Mouse (Mus musculus) limb, embryonic 14.5 days (tissue): Measurements from ENCODE around the gene Itih3. TPM values are rescaled to one million over a fixed set of nuclear protein-coding genes. Genes with fewer than 3 reads are reported as not detected.

ENCODE experiments used
- ATAC-seq: fragments of 200-750 bp; cut with Nextera tagmentation; 2 replicates; pipeline ENCODE4 v1.8.0; 2017; ENCODE audit warnings: low read depth, moderate number of reproducible peaks, moderate TSS enrichment; ENCODE audit not compliant: low FRiP score
- DNase-seq: peaks from one replicate; pipeline ENCODE4 v3.0.0-alpha.2; 2015; ENCODE audit warnings: low spot score
- H3K27ac ChIP-seq: fragments of 300-500 bp; sonication (generic); replicated peaks from 2 replicates; pipeline ENCODE4 v1.5.1; 2014; ENCODE audit warnings: low read depth, mild to moderate bottlenecking, low read length, moderate library complexity, mixed read lengths
- H3K27me3 ChIP-seq: fragments of 300-500 bp; sonication (generic); 2 replicates; pipeline ENCODE4 v1.6.1; 2014; ENCODE audit warnings: low read length, mixed read lengths; ENCODE audit not compliant: control insufficient read depth, insufficient read depth
- H3K36me3 ChIP-seq: fragments of 300-500 bp; sonication (generic); 2 replicates; pipeline ENCODE4 v1.6.1; 2014; ENCODE audit warnings: mild to moderate bottlenecking, low read length, moderate library complexity, mixed read lengths; ENCODE audit not compliant: control insufficient read depth, insufficient read depth
- H3K4me1 ChIP-seq: fragments of 300-500 bp; sonication (generic); 2 replicates; pipeline ENCODE4 v1.6.1; 2014; ENCODE audit warnings: antibody characterized with exemption, low read length, mixed read lengths; ENCODE audit not compliant: control insufficient read depth, insufficient read depth
- H3K4me2 ChIP-seq: fragments of 300-500 bp; sonication (generic); replicated peaks from 2 replicates; pipeline ENCODE4 v1.6.1; 2014; ENCODE audit warnings: low read depth, mild to moderate bottlenecking, low read length, moderate library complexity; ENCODE audit not compliant: severe bottlenecking
- H3K4me3 ChIP-seq: fragments of 300-500 bp; sonication (generic); replicated peaks from 2 replicates; pipeline ENCODE4 v1.5.1; 2014; ENCODE audit warnings: low read length
- H3K9ac ChIP-seq: fragments of 300-500 bp; sonication (generic); 2 replicates; pipeline ENCODE4 v1.6.1; 2014; ENCODE audit warnings: mild to moderate bottlenecking, low read depth, low read length, moderate library complexity; ENCODE audit not compliant: severe bottlenecking
- H3K9me3 ChIP-seq: fragments of 300-500 bp; sonication (generic); 2 replicates; pipeline ENCODE4 v1.6.1; 2016; ENCODE audit warnings: low read length; ENCODE audit not compliant: control insufficient read depth
- POLR2A ChIP-seq: fragments of 200-500 bp; IDR thresholded peaks from 2 replicates; pipeline ENCODE4 v1.8.0; 2012; ENCODE audit warnings: inconsistent platforms, mild to moderate bottlenecking, moderate library complexity, borderline replicate concordance; ENCODE audit not compliant: insufficient read depth, insufficient read length; ENCODE audit errors: extremely low read depth
- WGBS: fragments of 180-500 bp; shearing (Covaris S2); extraction: QIAGEN DNeasy Blood & Tissue Kit; methylation state at CpG from one replicate; pipeline ENCODE4 v1.1.7; 2014; 5-methylcytosine and 5-hydroxymethylcytosine counted together
- polyA plus RNA-seq, 2 experiments: library from polyadenylated mRNA; depleted of rRNA in 1 of 2; stranded (reverse) in 1 of 2; unstranded in 1 of 2; fragments of >200 nt; fragmentation: Nextera tagmentation in 1 of 2; extraction: Ambion mirVana in 1 of 2; gene quantifications; 2 replicates each; pipeline versions ENCODE4 v1.2.1 to v1.2.3; 2012 to 2014

Gene Itih3
- polyA plus RNA-seq, 2 experiments, result 0.21 to 0.36 TPM

DNA sequence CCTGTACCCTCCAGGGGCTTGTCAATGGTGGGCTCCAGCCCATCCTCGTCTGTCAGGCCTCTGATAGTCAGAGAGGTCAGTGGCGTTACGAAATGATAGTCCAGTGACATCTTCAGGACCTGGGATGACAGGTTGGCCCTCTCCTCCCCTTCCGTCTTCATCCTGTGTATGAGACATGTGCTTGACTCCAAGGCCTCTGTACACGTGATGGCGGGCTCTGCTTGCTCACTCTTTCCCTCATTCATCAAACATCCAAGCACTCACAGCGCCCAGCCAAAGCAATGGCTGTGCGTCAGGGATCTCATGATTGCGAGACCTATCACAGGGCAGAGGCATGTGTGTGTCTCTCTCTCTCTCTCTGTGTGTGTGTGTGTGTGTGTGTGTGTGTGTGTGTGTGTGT is 9.8 kb upstream of the Itih3 start:
- no peaks in the 10 kb centered on the region for H3K4me1 ChIP-seq
- TF ChIP-seq POLR2A, result no peak
- 90% methylated on average over 9 of the region's 9 CpGs for WGBS
- H3K4me2 ChIP-seq, result no peak overlapping the region
- ATAC-seq (no peak), DNase-seq (no peak)
- no peak overlapping the region for H3K9ac ChIP-seq
- no peaks in the 10 kb centered on the region for H3K9me3 ChIP-seq
- H3K36me3 ChIP-seq, result no peaks in the 10 kb centered on the region
- no peaks in the 10 kb centered on the region for H3K27me3 ChIP-seq
- no peak overlapping the region for H3K4me3 ChIP-seq
- no peak overlapping the region for H3K27ac ChIP-seq

DNA sequence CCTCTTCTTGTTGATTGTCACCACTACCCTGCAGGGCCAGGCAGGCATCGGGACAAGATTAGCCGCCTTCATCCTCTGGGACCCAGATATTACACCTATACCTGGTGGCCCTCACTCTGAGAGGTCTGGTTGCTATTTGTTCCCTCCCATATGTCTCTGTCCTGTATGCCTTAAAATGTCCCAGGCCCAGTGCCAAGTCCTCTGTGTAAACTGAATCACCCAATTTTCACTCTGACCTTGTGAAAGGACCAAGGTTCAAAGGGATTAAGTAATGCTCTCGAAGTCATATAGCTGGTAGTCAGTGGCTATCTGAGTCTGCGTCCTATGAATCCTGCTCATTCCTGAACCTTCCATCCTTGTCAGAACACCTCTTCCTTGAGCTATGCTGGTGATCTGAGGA is 6.8 kb upstream of the Itih3 start:
- 82% methylated on average over 4 of the region's 4 CpGs for WGBS
- H3K4me1 ChIP-seq, result no peaks in the 10 kb centered on the region
- no peak for ATAC-seq
- no peaks in the 10 kb centered on the region for H3K36me3 ChIP-seq
- no peak for DNase-seq
- H3K4me2 ChIP-seq, result no peak overlapping the region
- H3K9ac ChIP-seq, result no peak overlapping the region
- no peak for TF ChIP-seq POLR2A
- no peaks in the 10 kb centered on the region for H3K9me3 ChIP-seq
- H3K4me3 ChIP-seq, result no peak overlapping the region
- no peaks in the 10 kb centered on the region for H3K27me3 ChIP-seq
- H3K27ac ChIP-seq, result no peak overlapping the region

DNA sequence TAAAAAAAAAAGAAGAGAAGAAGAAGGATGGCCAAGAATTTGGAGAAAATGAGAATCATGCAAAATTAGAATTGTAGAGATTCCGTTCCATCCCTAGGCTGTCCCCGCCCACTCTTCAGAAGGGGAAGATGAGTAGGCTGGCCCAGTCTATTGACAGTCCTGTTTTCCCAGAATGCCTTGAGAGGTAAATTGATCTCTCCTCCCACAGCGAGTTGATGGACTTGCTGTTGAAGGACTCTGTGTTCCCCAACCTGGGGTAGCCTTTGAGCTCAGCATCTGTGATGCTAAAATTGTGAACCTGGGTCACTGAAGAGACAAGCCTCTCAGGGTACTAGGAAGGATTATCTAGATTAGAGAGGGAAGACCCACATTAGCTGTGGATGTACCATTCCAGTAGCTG is 1.9 kb upstream of the Itih3 start:
- Histone ChIP-seq H3K4me2 (no peak overlapping the region), H3K36me3 (no peaks in the 10 kb centered on the region), H3K9ac (no peak overlapping the region), H3K4me3 (no peak overlapping the region), H3K27me3 (no peaks in the 10 kb centered on the region), H3K9me3 (no peaks in the 10 kb centered on the region), H3K4me1 (no peaks in the 10 kb centered on the region), H3K27ac (no peak overlapping the region)
- DNase-seq (no peak), ATAC-seq (no peak)
- TF ChIP-seq POLR2A, result no peak
- WGBS, result 92% methylated on average over 3 of the region's 3 CpGs

DNA sequence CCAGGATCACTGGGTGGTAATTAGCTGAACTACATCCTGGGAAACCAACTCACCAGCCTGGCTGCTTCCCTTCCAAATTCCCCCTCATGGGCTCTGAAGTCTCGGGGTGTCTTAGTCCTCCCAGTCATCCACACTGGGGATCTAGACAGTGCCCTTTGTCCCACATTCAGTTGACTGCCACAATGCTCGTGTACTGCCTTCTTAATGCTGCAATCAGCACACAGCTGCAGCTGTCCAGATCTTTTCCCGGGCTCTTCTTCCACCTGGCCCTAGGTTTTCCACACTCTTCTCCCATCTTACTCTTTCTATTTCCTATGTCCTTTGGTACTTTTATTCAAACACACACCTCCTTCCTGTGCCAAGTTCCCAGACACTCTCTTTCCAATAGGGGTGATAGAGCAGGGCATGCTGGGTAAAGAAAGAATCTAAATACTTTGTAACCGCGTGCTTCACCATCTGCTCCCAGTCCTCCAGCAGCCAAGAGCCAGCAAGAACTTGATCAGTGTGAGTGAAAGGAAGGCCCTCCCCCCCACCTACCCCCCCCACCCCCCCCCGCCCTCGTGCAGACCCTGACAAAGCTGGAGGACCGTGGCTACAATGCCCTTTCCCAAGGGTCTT is 1.4 kb downstream of the Itih3 start:
- DNase-seq, result no peak
- WGBS, result 67% methylated on average over 8 of the region's 8 CpGs

DNA sequence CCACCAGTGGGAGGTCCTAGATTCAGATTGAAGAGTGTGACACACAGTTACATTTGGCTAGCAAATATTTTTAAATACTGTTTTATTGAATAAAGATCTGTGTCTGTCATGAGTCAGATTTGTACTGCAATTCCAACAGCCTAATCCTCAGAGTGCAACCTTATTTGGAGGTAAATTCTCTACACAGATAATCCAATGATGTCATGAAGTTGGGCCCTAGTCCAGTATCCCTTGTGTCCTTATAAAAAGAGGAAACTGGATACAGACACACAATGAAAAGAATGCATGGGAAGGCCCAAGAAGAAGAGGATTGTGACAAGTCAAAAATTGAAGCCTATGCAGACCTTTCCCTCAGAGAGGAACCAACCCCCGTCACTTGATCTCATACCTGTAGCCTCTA is 7.0 kb downstream of the Itih3 start:
- Histone ChIP-seq H3K4me3 (no peak overlapping the region), H3K27me3 (no peaks in the 10 kb centered on the region), H3K9me3 (no peaks in the 10 kb centered on the region), H3K4me2 (no peak overlapping the region), H3K27ac (no peak overlapping the region), H3K9ac (no peak overlapping the region), H3K36me3 (no peaks in the 10 kb centered on the region), H3K4me1 (no peaks in the 10 kb centered on the region)
- 89% methylated on average over 1 of the region's 1 CpGs for WGBS
- no peak for TF ChIP-seq POLR2A
- ATAC-seq (no peak), DNase-seq (no peak)

More for the DNA sequence above, 1.4 kb downstream of the Itih3 start:
- Histone ChIP-seq H3K27me3 (no peaks in the 10 kb centered on the region), H3K9ac (no peak overlapping the region), H3K4me3 (no peak overlapping the region), H3K9me3 (no peaks in the 10 kb centered on the region), H3K27ac (no peak overlapping the region), H3K4me2 (no peak overlapping the region), H3K36me3 (no peaks in the 10 kb centered on the region), H3K4me1 (no peaks in the 10 kb centered on the region)
- ATAC-seq, result no peak
- TF ChIP-seq POLR2A, result no peak

DNA sequence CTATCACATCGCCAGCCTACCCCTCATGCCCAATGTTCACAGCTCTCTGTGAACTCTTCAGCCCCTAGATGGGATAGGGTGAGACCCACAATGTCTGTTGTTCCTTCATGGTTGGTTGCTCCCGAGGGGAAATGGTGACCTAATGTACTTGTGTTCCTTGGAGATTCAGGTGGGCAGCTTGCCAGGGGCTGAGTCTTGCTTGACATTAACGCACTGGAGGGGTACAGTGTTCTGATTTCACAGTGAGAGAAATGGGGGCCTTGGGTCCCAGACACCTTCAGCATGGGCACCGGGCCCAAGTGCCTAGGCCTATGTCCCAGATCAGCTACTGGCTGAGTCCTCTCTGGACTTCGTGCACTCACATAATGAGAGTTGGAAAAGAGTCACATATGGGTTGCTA is 10.2 kb downstream of the Itih3 start:
- Histone ChIP-seq H3K4me1 (no peaks in the 10 kb centered on the region), H3K4me2 (no peak overlapping the region), H3K9me3 (no peaks in the 10 kb centered on the region), H3K9ac (no peak overlapping the region), H3K36me3 (no peaks in the 10 kb centered on the region), H3K4me3 (no peak overlapping the region), H3K27ac (no peak overlapping the region), H3K27me3 (no peaks in the 10 kb centered on the region)
- no peak for DNase-seq
- WGBS, result 78% methylated on average over 5 of the region's 5 CpGs
- no peak for TF ChIP-seq POLR2A
- no peak for ATAC-seq
